ENCODE assay signal across 8 mouse cellular contexts in the genomic region with DNA sequence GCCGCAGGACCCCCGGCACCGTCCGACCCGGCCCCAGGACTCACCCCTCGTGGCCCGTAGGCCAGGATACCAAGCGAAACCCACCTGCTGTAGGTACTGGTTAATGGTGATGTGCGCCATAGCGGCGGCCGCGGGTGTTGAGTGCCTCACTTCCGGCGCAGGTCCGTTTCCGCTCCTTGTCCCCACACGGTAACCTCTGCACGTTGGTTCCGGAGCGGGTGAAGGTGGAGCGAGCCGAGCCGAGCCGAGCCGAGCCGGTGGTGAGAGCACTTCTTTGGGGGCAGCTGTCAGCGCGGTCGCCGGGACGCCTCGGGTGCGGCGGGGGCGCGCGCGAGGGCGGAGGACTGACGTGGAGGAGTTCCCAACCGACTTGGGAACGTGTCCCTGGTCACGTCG. TPM values are rescaled to one million over a fixed set of nuclear protein-coding genes. Genes with fewer than 3 reads are reported as not detected.
DNase-seq lines count a peak whose midpoint lies in the region; ATAC-seq and TF ChIP-seq lines count a peak whose summit lies in the region.

No protein-coding gene starts in this region.

- H3K9me3 ChIP-seq in forebrain, embryonic 15.5 days, result no peaks in the 10 kb centered on the region
- no peaks in the 10 kb centered on the region for H3K9me3 ChIP-seq in lung, embryonic 14.5 days (ENCODE audit: low read depth, low read length)

- ATAC-seq in forebrain, embryonic 15.5 days (replicated peaks), result peak; percentile 84
- ATAC-seq in lung, embryonic 14.5 days (ENCODE audit: insufficient read depth), result peak; percentile 83

- H3K36me3 ChIP-seq in forebrain, embryonic 15.5 days, result 0 out of 2 replicates have a peak, but pooled peaks cover 5% of the 10 kb centered on the region
- peaks cover 5% of the 10 kb centered on the region; the same call in 1 of the 2 replicates for H3K36me3 ChIP-seq in lung, embryonic 14.5 days (ENCODE audit: insufficient read depth)
- no peaks in the 10 kb centered on the region for H3K36me3 ChIP-seq in thymus, adult 2 months (ENCODE audit: control insufficient read depth, insufficient read depth, low read length)

- peaks cover 39% of the 10 kb centered on the region for H3K4me1 ChIP-seq in forebrain, embryonic 15.5 days
- peaks cover 6% of the 10 kb centered on the region; the same call in 1 of the 2 replicates for H3K4me1 ChIP-seq in lung, embryonic 14.5 days (ENCODE audit: insufficient read depth)
- peaks cover 2% of the 10 kb centered on the region; the same call in 1 of the 2 replicates for H3K4me1 ChIP-seq in olfactory bulb, adult 2 months (ENCODE audit: control insufficient read depth, insufficient read depth, low read length)
- H3K4me1 ChIP-seq in thymus, adult 2 months (replicated peaks; ENCODE audit: control insufficient read depth, insufficient read depth, low read length), result peaks cover 12% of the 10 kb centered on the region

- H3K9ac ChIP-seq in forebrain, embryonic 15.5 days (replicated peaks), result peak overlapping the region; percentile 88
- H3K9ac ChIP-seq in lung, embryonic 14.5 days, result peak overlapping the region; percentile 80

- DNase-seq in ES-CJ7 (ENCODE audit: low read depth, low spot score), result peak; percentile 93
- peak; percentile 88 for DNase-seq in cerebellum, adult 11 months
- DNase-seq in heart, postnatal 36 days, result peak; percentile 92 to 93
- DNase-seq in layer of hippocampus, adult 2 months (ENCODE audit: low spot score in 2 of 2), result peak; percentile 90 to 95
- peak; percentile 94 for DNase-seq in lung, embryonic 14.5 days
- peak; percentile 89 for DNase-seq in thymus, adult 2 months

- H3K4me2 ChIP-seq in forebrain, embryonic 15.5 days (replicated peaks), result peak overlapping the region; percentile 98
- H3K4me2 ChIP-seq in lung, embryonic 14.5 days, result peak overlapping the region; percentile 93

- TF ChIP-seq POLR2A in olfactory bulb, adult 2 months (IDR thresholded peaks at IDR 0.05; ENCODE audit: insufficient read depth, low read depth, low read length), result no peak; the same call in 1 of the 2 replicates
- peak; percentile 57; the same call in 1 of the 2 replicates for TF ChIP-seq POLR2A in thymus, adult 2 months (IDR thresholded peaks at IDR 0.05; ENCODE audit: control insufficient read depth, extremely low read depth, insufficient read depth, low read length, poor library complexity)

- intact Hi-C loops in heart, postnatal 36 days (cut with DNase I), result loop anchor here (2.0 to 10.0 kb wide), 7 partner anchors 54 to 1550 kb away; a partner anchor contains a TSS

- TF ChIP-seq CTCF in layer of hippocampus, adult 2 months (conservative IDR thresholded peaks at IDR 0.05), result no peak
- no peak for TF ChIP-seq CTCF in lung, embryonic 14.5 days (IDR thresholded peaks at IDR 0.05; ENCODE audit: low read depth)
- TF ChIP-seq CTCF in olfactory bulb, adult 2 months (IDR thresholded peaks at IDR 0.05; ENCODE audit: insufficient read depth, low read depth, low read length), result no peak
- 0 out of 2 replicates have a peak, but pooled peaks have one; percentile 11 for TF ChIP-seq CTCF in thymus, adult 2 months (IDR thresholded peaks at IDR 0.05; ENCODE audit: borderline replicate concordance, control insufficient read depth, extremely low read depth, insufficient read depth, low read length, poor library complexity)

- WGBS in forebrain, embryonic 15.5 days, result under 1% methylated on average over 45 of the region's 45 CpGs
- 1% methylated on average over 45 of the region's 45 CpGs for WGBS in lung, embryonic 14.5 days
- under 1% methylated on average over 45 of the region's 45 CpGs for WGBS in olfactory bulb, adult 2 months
- under 1% methylated on average over 45 of the region's 45 CpGs for WGBS in thymus, adult 2 months

- H3K27me3 ChIP-seq in forebrain, embryonic 15.5 days, result no peaks in the 10 kb centered on the region
- no peaks in the 10 kb centered on the region for H3K27me3 ChIP-seq in lung, embryonic 14.5 days (ENCODE audit: insufficient read depth, low read length)
- H3K27me3 ChIP-seq in thymus, adult 2 months (ENCODE audit: control insufficient read depth, insufficient read depth, low read length), result no peaks in the 10 kb centered on the region

- H3K4me3 ChIP-seq in forebrain, embryonic 15.5 days, result peak overlapping the region; percentile 94
- peak overlapping the region; percentile 91 for H3K4me3 ChIP-seq in layer of hippocampus, adult 2 months
- peak overlapping the region; percentile 95 for H3K4me3 ChIP-seq in lung, embryonic 14.5 days (ENCODE audit: low read depth, low read length)
- peak overlapping the region; percentile 78 for H3K4me3 ChIP-seq in olfactory bulb, adult 2 months (ENCODE audit: insufficient read depth, low read depth, low read length)
- H3K4me3 ChIP-seq in thymus, adult 2 months (ENCODE audit: control insufficient read depth, insufficient read depth, low read length), result peak overlapping the region; percentile 98

- H3K27ac ChIP-seq in forebrain, embryonic 15.5 days (replicated peaks), result peak overlapping the region; percentile 94
- H3K27ac ChIP-seq in layer of hippocampus, adult 2 months, result peak overlapping the region; percentile 95
- peak overlapping the region; percentile 92 for H3K27ac ChIP-seq in lung, embryonic 14.5 days (ENCODE audit: low read depth)
- H3K27ac ChIP-seq in olfactory bulb, adult 2 months (ENCODE audit: insufficient read depth, low read depth, low read length), result peak overlapping the region; percentile 95
- H3K27ac ChIP-seq in thymus, adult 2 months (ENCODE audit: control insufficient read depth, insufficient read depth, low read length), result peak overlapping the region; percentile 56

RNA-seq across cellular contexts. Expression of a gene that starts 0.6 kb away (rescaled TPM):
- polyA plus RNA-seq in forebrain, embryonic 15.5 days (2015; fragmentation: Nextera tagmentation; extraction: Ambion mirVana), result 51.0 and 51.4 TPM in 2 replicates
- 10 to 100 TPM in 1 of 2 experiments, 1 to 10 TPM in 1; 7.5 to 11.0 TPM for total RNA-seq in heart, postnatal 36 days (2021)
- 10 to 100 TPM; 28.2 to 30.7 TPM for total RNA-seq in layer of hippocampus, adult 2 months (2021)
- polyA plus RNA-seq in lung, embryonic 14.5 days (2014; fragmentation: Nextera tagmentation; extraction: Ambion mirVana), result 39.2 and 40.0 TPM in 2 replicates
- polyA plus RNA-seq in olfactory bulb, adult 2 months (2012; ENCODE audit: insufficient read depth, insufficient read length, low replicate concordance, missing spikeins), result not detected in 2 replicates
- 42.2 and 49.9 TPM in 2 replicates for polyA plus RNA-seq in thymus, adult 2 months (2012; rRNA removed)

RNA-seq across cellular contexts. Expression of a gene that starts 0.7 kb away (rescaled TPM):
- 68.4 and 73.8 TPM in 2 replicates for polyA plus RNA-seq in forebrain, embryonic 15.5 days (2015; fragmentation: Nextera tagmentation; extraction: Ambion mirVana)
- total RNA-seq in heart, postnatal 36 days (2021), result 10 to 100 TPM; 77.2 to 81.4 TPM
- 10 to 100 TPM; 60.1 to 60.8 TPM for total RNA-seq in layer of hippocampus, adult 2 months (2021)
- 93.2 and 98.9 TPM in 2 replicates for polyA plus RNA-seq in lung, embryonic 14.5 days (2014; fragmentation: Nextera tagmentation; extraction: Ambion mirVana)
- 235 TPM in 1 of 2 replicates, not detected in the other for polyA plus RNA-seq in olfactory bulb, adult 2 months (2012; ENCODE audit: insufficient read depth, insufficient read length, low replicate concordance, missing spikeins)
- 36.3 and 49.1 TPM in 2 replicates for polyA plus RNA-seq in thymus, adult 2 months (2012; rRNA removed)

RNA-seq across cellular contexts. Expression of a gene that starts 44.0 kb away (rescaled TPM):
- 1.4 and 2.0 TPM in 2 replicates for polyA plus RNA-seq in forebrain, embryonic 15.5 days (2015; fragmentation: Nextera tagmentation; extraction: Ambion mirVana)
- not detected for total RNA-seq in heart, postnatal 36 days (2021)
- total RNA-seq in layer of hippocampus, adult 2 months (2021), result not detected
- polyA plus RNA-seq in lung, embryonic 14.5 days (2014; fragmentation: Nextera tagmentation; extraction: Ambion mirVana), result 0.29 and 0.38 TPM in 2 replicates
- not detected in 2 replicates for polyA plus RNA-seq in olfactory bulb, adult 2 months (2012; ENCODE audit: insufficient read depth, insufficient read length, low replicate concordance, missing spikeins)
- 1.0 and 1.3 TPM in 2 replicates for polyA plus RNA-seq in thymus, adult 2 months (2012; rRNA removed)

RNA-seq across cellular contexts. Expression of a gene that starts 54.3 kb away (rescaled TPM):
- polyA plus RNA-seq in forebrain, embryonic 15.5 days (2015; fragmentation: Nextera tagmentation; extraction: Ambion mirVana), result 236 and 242 TPM in 2 replicates
- 100 to 1,000 TPM; 403 to 406 TPM for total RNA-seq in heart, postnatal 36 days (2021)
- total RNA-seq in layer of hippocampus, adult 2 months (2021), result 100 to 1,000 TPM; 241 to 248 TPM
- polyA plus RNA-seq in lung, embryonic 14.5 days (2014; fragmentation: Nextera tagmentation; extraction: Ambion mirVana), result 309 and 315 TPM in 2 replicates
- polyA plus RNA-seq in olfactory bulb, adult 2 months (2012; ENCODE audit: insufficient read depth, insufficient read length, low replicate concordance, missing spikeins), result 207 TPM in 1 of 2 replicates, not detected in the other
- polyA plus RNA-seq in thymus, adult 2 months (2012; rRNA removed), result 345 and 388 TPM in 2 replicates

Comparison
In these comparisons a context has a peak if more than half of its experiments do, and no peak if none do; other contexts are left out.
1. Peak in every context shown above with its lines: DNase-seq, ATAC-seq, H3K4me3 ChIP-seq and H3K27ac ChIP-seq.